Mouse (Mus musculus) limb, embryonic 11.5 days (tissue): Measurements from ENCODE around the gene Dbx1. TPM values are rescaled to one million over a fixed set of nuclear protein-coding genes. Genes with fewer than 3 reads are reported as not detected.

Experiments used
- ATAC-seq: fragments of 200-750 bp; cut with Nextera tagmentation; 2 replicates; pipeline ENCODE4 v1.8.0; 2017; ENCODE audit warnings: low read depth; ENCODE audit not compliant: insufficient number of reproducible peaks, low FRiP score, low TSS enrichment
- DNase-seq: peaks from one replicate; pipeline ENCODE4 v3.0.0-alpha.2; 2015; ENCODE audit warnings: low spot score
- H3K27ac ChIP-seq: fragments of 300-500 bp; sonication (generic); replicated peaks from 2 replicates; pipeline ENCODE4 v1.5.1; 2014; ENCODE audit warnings: low read depth, mild to moderate bottlenecking, low read length
- H3K27me3 ChIP-seq: fragments of 300-500 bp; sonication (generic); 2 replicates; pipeline ENCODE4 v1.6.1; 2014; ENCODE audit warnings: mild to moderate bottlenecking, low read length, mixed read lengths; ENCODE audit not compliant: control insufficient read depth, insufficient read depth
- H3K36me3 ChIP-seq: fragments of 300-500 bp; sonication (generic); 2 replicates; pipeline ENCODE4 v1.6.1; 2014; ENCODE audit warnings: mild to moderate bottlenecking, low read length, moderate library complexity, mixed read lengths; ENCODE audit not compliant: control insufficient read depth, insufficient read depth
- H3K4me1 ChIP-seq: fragments of 300-500 bp; sonication (generic); 2 replicates; pipeline ENCODE4 v1.6.1; 2014; ENCODE audit warnings: low read length, mixed read lengths; ENCODE audit not compliant: control insufficient read depth, insufficient read depth
- H3K4me2 ChIP-seq: fragments of 300-500 bp; sonication (generic); 2 replicates; pipeline ENCODE4 v1.6.1; 2014; ENCODE audit warnings: low read depth, mild to moderate bottlenecking, moderate library complexity; ENCODE audit not compliant: severe bottlenecking
- H3K4me3 ChIP-seq: fragments of 300-500 bp; sonication (generic); 2 replicates; pipeline ENCODE4 v1.5.1; 2014; ENCODE audit warnings: low read depth, low read length
- H3K9ac ChIP-seq: fragments of 300-500 bp; sonication (generic); 2 replicates; pipeline ENCODE4 v1.6.1; 2014; ENCODE audit warnings: mild to moderate bottlenecking, low read length
- H3K9me3 ChIP-seq: fragments of 300-500 bp; sonication (generic); 2 replicates; pipeline ENCODE4 v1.6.1; 2016; ENCODE audit warnings: low read length; ENCODE audit not compliant: control insufficient read depth
- WGBS: fragments of 180-500 bp; shearing (Covaris S2); extraction: QIAGEN DNeasy Blood & Tissue Kit; methylation state at CpG from one replicate; pipeline ENCODE4 v1.1.7; 2014; 5-methylcytosine and 5-hydroxymethylcytosine counted together
- polyA plus RNA-seq: library from polyadenylated mRNA; unstranded; fragments of >200 nt; fragmentation: Nextera tagmentation; extraction: Ambion mirVana; gene quantifications from 2 replicates; pipeline ENCODE4 v1.2.1, GENCODE M21; 2014

Gene Dbx1
- polyA plus RNA-seq, 1 experiment from 2014 or later = not detected

DNA sequence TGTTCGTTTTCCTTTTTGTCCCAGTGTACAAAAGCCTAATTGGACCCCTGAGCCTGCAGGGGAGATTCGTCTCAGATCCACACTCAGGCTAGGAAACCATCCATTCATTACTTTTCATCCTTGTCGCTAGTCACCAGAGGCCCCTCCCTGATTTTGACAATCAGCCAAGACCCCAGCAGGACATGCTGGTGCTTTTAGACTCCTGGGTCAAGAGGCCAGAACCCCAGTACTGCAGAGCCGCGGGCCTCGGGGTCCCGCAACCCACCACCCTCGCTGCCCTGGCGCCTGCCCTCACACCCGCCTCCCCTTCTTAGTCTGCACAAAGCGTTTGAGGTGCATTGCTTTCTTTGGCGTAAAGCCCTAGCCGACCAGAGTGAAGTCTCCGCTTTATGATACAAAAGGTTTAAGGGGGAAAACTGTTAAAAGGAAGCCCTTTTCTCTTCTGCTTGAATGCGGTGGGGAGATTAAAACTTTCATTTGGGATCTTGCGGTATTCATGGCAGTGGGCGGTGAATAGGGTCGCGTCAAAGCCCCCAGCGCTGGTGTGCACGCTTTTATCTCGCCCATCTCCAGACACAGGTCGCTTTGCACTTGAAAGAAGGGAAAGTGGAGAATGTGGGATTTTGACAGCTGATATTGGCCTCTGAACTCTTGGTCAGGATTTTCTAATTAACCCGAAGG is 25.3 kb upstream of the Dbx1 start:
- Histone ChIP-seq H3K4me3 (no peak overlapping the region), H3K4me2 (no peak overlapping the region), H3K27ac (no peak overlapping the region), H3K4me1 (0 out of 2 replicates have a peak, but pooled peaks cover 3% of the 10 kb centered on the region), H3K9me3 (no peaks in the 10 kb centered on the region), H3K27me3 (peaks cover 24% of the 10 kb centered on the region), H3K9ac (no peak overlapping the region), H3K36me3 (no peaks in the 10 kb centered on the region)
- WGBS = 5% methylated on average over 24 of the region's 24 CpGs
- no peak for ATAC-seq
- DNase-seq = no peak

- peaks cover 54% of the 10 kb centered on the region for H3K27me3 ChIP-seq
- WGBS = 20% methylated on average over 3 of the region's 3 CpGs
- no peak overlapping the region for H3K9ac ChIP-seq
- no peaks in the 10 kb centered on the region for H3K9me3 ChIP-seq
- H3K4me1 ChIP-seq = no peaks in the 10 kb centered on the region; the same call in 1 of the 2 replicates
- no peak for ATAC-seq
- no peaks in the 10 kb centered on the region for H3K36me3 ChIP-seq
- no peak overlapping the region for H3K4me2 ChIP-seq
- no peak overlapping the region for H3K4me3 ChIP-seq
- H3K27ac ChIP-seq = no peak overlapping the region
- DNase-seq = no peak
Observed at GRCm38 (mm10) chr7:49640709-49641305, 4.2 kb upstream of the Dbx1 start.

DNA sequence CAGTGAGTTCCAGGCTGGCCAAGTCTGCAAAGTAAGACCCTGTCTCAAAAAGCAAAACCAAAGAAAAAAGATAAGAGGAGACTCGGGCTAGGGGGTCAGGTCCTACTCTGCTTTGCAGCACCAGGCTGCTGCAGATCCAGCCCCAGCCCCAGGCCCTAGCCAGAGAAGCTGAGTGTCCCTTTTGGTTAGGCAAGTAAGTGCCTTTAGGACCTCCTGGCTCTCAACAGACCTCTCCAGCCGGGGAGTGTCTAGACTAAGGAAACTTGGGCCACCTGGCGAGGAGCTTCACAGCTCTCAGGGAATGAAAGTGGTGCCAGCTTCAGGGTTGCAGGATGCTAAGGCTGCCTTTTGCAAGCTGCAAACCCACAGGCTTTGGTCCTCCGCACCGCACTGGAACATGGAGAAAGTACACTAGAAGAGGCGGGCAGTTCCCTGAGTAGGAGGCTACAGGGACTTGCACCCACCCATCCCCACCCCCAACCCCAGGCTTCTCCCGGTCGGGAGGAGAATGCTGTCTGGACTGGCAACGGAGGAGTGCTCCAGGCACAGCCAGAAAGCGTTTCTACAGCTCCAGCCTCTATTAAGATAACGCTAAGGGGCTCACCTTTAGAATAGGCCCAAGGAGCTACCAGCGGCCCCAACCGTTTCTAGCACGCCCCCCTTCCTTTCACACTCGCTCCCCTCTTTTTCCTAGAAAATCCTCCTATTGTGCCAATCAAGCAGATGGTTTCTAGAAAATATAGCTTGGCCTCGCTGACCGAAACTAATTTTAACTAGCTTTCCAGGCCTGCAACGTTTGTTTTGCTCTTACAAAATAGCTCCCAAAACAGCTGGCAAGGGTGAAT is 3.4 kb upstream of the Dbx1 start:
- Histone ChIP-seq H3K27me3 (peaks cover 61% of the 10 kb centered on the region), H3K9ac (no peak overlapping the region), H3K4me2 (no peak overlapping the region), H3K4me1 (no peaks in the 10 kb centered on the region; the same call in none of the 2 replicates), H3K9me3 (no peaks in the 10 kb centered on the region), H3K36me3 (no peaks in the 10 kb centered on the region), H3K4me3 (no peak overlapping the region), H3K27ac (no peak overlapping the region)
- no peak for ATAC-seq
- DNase-seq = peak; percentile 50
- WGBS = 7% methylated on average over 18 of the region's 18 CpGs

GRCm38 (mm10) chr7:49638941-49639776 is 2.5 kb upstream of the Dbx1 start:
- Histone ChIP-seq H3K4me2 (no peak overlapping the region), H3K9me3 (no peaks in the 10 kb centered on the region), H3K27ac (no peak overlapping the region), H3K9ac (no peak overlapping the region), H3K4me3 (no peak overlapping the region; the same call in 1 of the 2 replicates), H3K27me3 (peaks cover 69% of the 10 kb centered on the region), H3K4me1 (no peaks in the 10 kb centered on the region; the same call in none of the 2 replicates), H3K36me3 (no peaks in the 10 kb centered on the region)
- DNase-seq = peak; percentile 50
- WGBS = 2% methylated on average over 35 of the region's 35 CpGs
- no peak for ATAC-seq

- no peak overlapping the region for H3K4me2 ChIP-seq
- no peaks in the 10 kb centered on the region for H3K36me3 ChIP-seq
- no peak overlapping the region for H3K9ac ChIP-seq
- H3K4me3 ChIP-seq = no peak overlapping the region
- WGBS = under 1% methylated on average over 21 of the region's 21 CpGs
- DNase-seq (peak; percentile 52), ATAC-seq (no peak)
- no peaks in the 10 kb centered on the region; the same call in none of the 2 replicates for H3K4me1 ChIP-seq
- no peak overlapping the region for H3K27ac ChIP-seq
- peaks cover 78% of the 10 kb centered on the region for H3K27me3 ChIP-seq
- no peaks in the 10 kb centered on the region for H3K9me3 ChIP-seq
Observed at GRCm38 (mm10) chr7:49637851-49638663, 1.4 kb upstream of the Dbx1 start.

GRCm38 (mm10) chr7:49637281-49637680 is 632 bp upstream of the Dbx1 start:
- 1% methylated on average over 9 of the region's 9 CpGs for WGBS
- no peaks in the 10 kb centered on the region for H3K9me3 ChIP-seq
- ATAC-seq (no peak), DNase-seq (peak; percentile 32)
- H3K4me1 ChIP-seq = no peaks in the 10 kb centered on the region; the same call in none of the 2 replicates
- peaks cover 86% of the 10 kb centered on the region for H3K27me3 ChIP-seq
- no peaks in the 10 kb centered on the region for H3K36me3 ChIP-seq
- no peak overlapping the region for H3K4me2 ChIP-seq
- no peak overlapping the region for H3K4me3 ChIP-seq
- no peak overlapping the region for H3K9ac ChIP-seq
- H3K27ac ChIP-seq = no peak overlapping the region

GRCm38 (mm10) chr7:49635971-49636370 is 678 bp downstream of the Dbx1 start:
- Histone ChIP-seq H3K4me2 (no peak overlapping the region), H3K36me3 (no peaks in the 10 kb centered on the region), H3K4me3 (no peak overlapping the region), H3K27ac (no peak overlapping the region), H3K9ac (no peak overlapping the region), H3K9me3 (no peaks in the 10 kb centered on the region), H3K27me3 (peaks cover 88% of the 10 kb centered on the region), H3K4me1 (no peaks in the 10 kb centered on the region; the same call in none of the 2 replicates)
- DNase-seq (peak; percentile 48), ATAC-seq (no peak)
- under 1% methylated on average over 22 of the region's 22 CpGs for WGBS
